Mouse (Mus musculus) forebrain, embryonic 14.5 days (tissue): ENCODE data around the gene Otx2. TPM values are rescaled to one million over a fixed set of nuclear protein-coding genes. Genes with fewer than 3 reads are reported as not detected.
A peak's percentile ranks its signal among the peaks of the same experiment; 100 is the strongest.

Experiments
- ATAC-seq: fragments of 200-750 bp; cut with Nextera tagmentation; 2 replicates; pipeline ENCODE4 v1.8.0; 2017; ENCODE audit warnings: mild to moderate bottlenecking, moderate library complexity
- DNase-seq: peaks from one replicate; pipeline ENCODE4 v3.0.0-alpha.2; 2015; ENCODE audit warnings: low spot score
- H3K27ac ChIP-seq: fragments of 300-500 bp; sonication (generic); 2 replicates; pipeline ENCODE4 v1.5.1; 2014; ENCODE audit warnings: low read depth, mild to moderate bottlenecking, control low read depth, low read length, moderate library complexity
- H3K27me3 ChIP-seq: fragments of 300-500 bp; sonication (generic); replicated peaks from 2 replicates; pipeline ENCODE4 v1.6.1; 2014; ENCODE audit warnings: low read length, control low read depth, mixed read lengths; ENCODE audit not compliant: control insufficient read depth, insufficient read depth
- H3K36me3 ChIP-seq: fragments of 300-500 bp; sonication (generic); 2 replicates; pipeline ENCODE4 v1.6.1; 2014; ENCODE audit warnings: low read length, control low read depth; ENCODE audit not compliant: control insufficient read depth, insufficient read depth
- H3K4me1 ChIP-seq: fragments of 300-500 bp; sonication (generic); 2 replicates; pipeline ENCODE4 v1.6.1; 2014; ENCODE audit warnings: antibody characterized with exemption, low read length, control low read depth; ENCODE audit not compliant: control insufficient read depth, insufficient read depth
- H3K4me2 ChIP-seq: fragments of 300-500 bp; sonication (generic); 2 replicates; pipeline ENCODE4 v1.6.1; 2014; ENCODE audit warnings: mild to moderate bottlenecking, control low read depth, low read length
- H3K4me3 ChIP-seq: fragments of 300-500 bp; sonication (generic); 2 replicates; pipeline ENCODE4 v1.5.1; 2014; ENCODE audit warnings: low read depth, low read length, control low read depth
- H3K9ac ChIP-seq: fragments of 300-500 bp; sonication (generic); 2 replicates; pipeline ENCODE4 v1.6.1; 2014; ENCODE audit warnings: mild to moderate bottlenecking, low read length, control low read depth, moderate library complexity
- H3K9me3 ChIP-seq: fragments of 300-500 bp; sonication (generic); replicated peaks from 2 replicates; pipeline ENCODE4 v1.6.1; 2016; ENCODE audit warnings: low read length, control low read depth, mixed read lengths; ENCODE audit not compliant: control insufficient read depth
- WGBS: fragments of 180-500 bp; shearing (Covaris S2); extraction: QIAGEN DNeasy Blood & Tissue Kit; methylation state at CpG from one replicate; pipeline ENCODE4 v1.1.7; 2014; 5-methylcytosine and 5-hydroxymethylcytosine counted together
- polyA plus RNA-seq: library from polyadenylated mRNA; unstranded; fragments of >200 nt; fragmentation: Nextera tagmentation; extraction: Ambion mirVana; gene quantifications from 2 replicates; pipeline ENCODE4 v1.2.1, GENCODE M21; 2014

The Otx2 gene
- polyA plus RNA-seq, 1 experiment from 2014 or later, result 19.0 TPM

GRCm38 (mm10) chr14:48707844-48708383, 34.3 kb upstream of the Otx2 start:
- H3K9me3 ChIP-seq, result no peaks in the 10 kb centered on the region
- peak; percentile 45 for DNase-seq
- no peak overlapping the region for H3K9ac ChIP-seq
- 4% methylated on average over 6 of the region's 6 CpGs for WGBS
- ATAC-seq, result no peak
- no peak overlapping the region for H3K27ac ChIP-seq
- H3K36me3 ChIP-seq, result no peaks in the 10 kb centered on the region
- no peak overlapping the region for H3K4me2 ChIP-seq
- 0 out of 2 replicates have a peak, but pooled peaks cover 8% of the 10 kb centered on the region for H3K27me3 ChIP-seq
- H3K4me1 ChIP-seq, result peaks cover 14% of the 10 kb centered on the region
- no peak overlapping the region for H3K4me3 ChIP-seq

- H3K4me3 ChIP-seq, result no peak overlapping the region
- H3K27me3 ChIP-seq, result 0 out of 2 replicates have a peak, but pooled peaks cover 8% of the 10 kb centered on the region
- WGBS, result 18% methylated on average over 5 of the region's 5 CpGs
- ATAC-seq (no peak), DNase-seq (no peak)
- no peaks in the 10 kb centered on the region for H3K9me3 ChIP-seq
- H3K27ac ChIP-seq, result no peak overlapping the region
- no peak overlapping the region for H3K4me2 ChIP-seq
- H3K9ac ChIP-seq, result no peak overlapping the region
- H3K36me3 ChIP-seq, result no peaks in the 10 kb centered on the region
- H3K4me1 ChIP-seq, result peaks cover 14% of the 10 kb centered on the region
Observed at GRCm38 (mm10) chr14:48707391-48707790, 33.8 kb upstream of the Otx2 start.

GRCm38 (mm10) chr14:48700790-48701370, 27.3 kb upstream of the Otx2 start:
- Histone ChIP-seq H3K9ac (no peak overlapping the region), H3K4me3 (no peak overlapping the region), H3K27me3 (no peaks in the 10 kb centered on the region), H3K9me3 (no peaks in the 10 kb centered on the region), H3K4me2 (no peak overlapping the region), H3K4me1 (no peaks in the 10 kb centered on the region), H3K27ac (no peak overlapping the region), H3K36me3 (no peaks in the 10 kb centered on the region)
- no peak for ATAC-seq
- no peak for DNase-seq
- 32% methylated on average over 8 of the region's 8 CpGs for WGBS

GRCm38 (mm10) chr14:48679590-48679989, 6.0 kb upstream of the Otx2 start:
- Histone ChIP-seq H3K27me3 (peaks cover 21% of the 10 kb centered on the region), H3K36me3 (no peaks in the 10 kb centered on the region), H3K4me2 (no peak overlapping the region), H3K9ac (no peak overlapping the region), H3K9me3 (no peaks in the 10 kb centered on the region), H3K4me1 (no peaks in the 10 kb centered on the region), H3K4me3 (no peak overlapping the region), H3K27ac (no peak overlapping the region)
- no peak for DNase-seq
- ATAC-seq, result no peak
- WGBS, result 80% methylated on average over 5 of the region's 5 CpGs

- WGBS, result 86% methylated on average over 3 of the region's 3 CpGs
- H3K9me3 ChIP-seq, result no peaks in the 10 kb centered on the region
- no peak overlapping the region for H3K4me2 ChIP-seq
- H3K9ac ChIP-seq, result no peak overlapping the region
- ATAC-seq, result no peak
- no peaks in the 10 kb centered on the region for H3K36me3 ChIP-seq
- peaks cover 30% of the 10 kb centered on the region for H3K27me3 ChIP-seq
- H3K4me1 ChIP-seq, result no peaks in the 10 kb centered on the region
- no peak overlapping the region for H3K4me3 ChIP-seq
- DNase-seq, result no peak
- H3K27ac ChIP-seq, result no peak overlapping the region
Observed at GRCm38 (mm10) chr14:48678674-48679073, 5.1 kb upstream of the Otx2 start.

- ATAC-seq, result peak; percentile 42
- H3K27me3 ChIP-seq, result peaks cover 69% of the 10 kb centered on the region
- 3% methylated on average over 36 of the region's 36 CpGs for WGBS
Observed at GRCm38 (mm10) chr14:48674036-48674831, 615 bp upstream of the Otx2 start.

GRCm38 (mm10) chr14:48672611-48673176, 925 bp downstream of the Otx2 start:
- Histone ChIP-seq H3K36me3 (no peaks in the 10 kb centered on the region), H3K4me1 (peaks cover 4% of the 10 kb centered on the region; the same call in 1 of the 2 replicates), H3K27ac (no peak overlapping the region), H3K27me3 (peaks cover 74% of the 10 kb centered on the region), H3K4me2 (peak overlapping the region; percentile 49), H3K9me3 (no peaks in the 10 kb centered on the region), H3K4me3 (no peak overlapping the region; the same call in 1 of the 2 replicates), H3K9ac (no peak overlapping the region; the same call in none of the 2 replicates)
- ATAC-seq (no peak), DNase-seq (no peak)
- WGBS, result 11% methylated on average over 10 of the region's 10 CpGs

More at GRCm38 (mm10) chr14:48674036-48674831, 615 bp upstream of the Otx2 start:
- H3K27ac ChIP-seq, result no peak overlapping the region
- peak overlapping the region; percentile 49 for H3K4me2 ChIP-seq
- no peak for DNase-seq
- no peaks in the 10 kb centered on the region for H3K36me3 ChIP-seq
- no peaks in the 10 kb centered on the region for H3K9me3 ChIP-seq
- H3K4me3 ChIP-seq, result peak overlapping the region; percentile 24
- H3K4me1 ChIP-seq, result no peaks in the 10 kb centered on the region
- H3K9ac ChIP-seq, result peak overlapping the region; percentile 56

GRCm38 (mm10) chr14:48671480-48672240, 2.0 kb downstream of the Otx2 start:
- ATAC-seq (no peak), DNase-seq (no peak)
- Histone ChIP-seq H3K36me3 (no peaks in the 10 kb centered on the region), H3K4me3 (0 out of 2 replicates have a peak overlapping the region, but pooled peaks have one; percentile 2), H3K9me3 (no peaks in the 10 kb centered on the region), H3K4me2 (peak overlapping the region; percentile 21; the same call in 1 of the 2 replicates), H3K4me1 (peaks cover 4% of the 10 kb centered on the region; the same call in 1 of the 2 replicates), H3K27ac (no peak overlapping the region), H3K27me3 (peaks cover 78% of the 10 kb centered on the region), H3K9ac (no peak overlapping the region)
- WGBS, result 6% methylated on average over 9 of the region's 9 CpGs
